In the genomic region with DNA sequence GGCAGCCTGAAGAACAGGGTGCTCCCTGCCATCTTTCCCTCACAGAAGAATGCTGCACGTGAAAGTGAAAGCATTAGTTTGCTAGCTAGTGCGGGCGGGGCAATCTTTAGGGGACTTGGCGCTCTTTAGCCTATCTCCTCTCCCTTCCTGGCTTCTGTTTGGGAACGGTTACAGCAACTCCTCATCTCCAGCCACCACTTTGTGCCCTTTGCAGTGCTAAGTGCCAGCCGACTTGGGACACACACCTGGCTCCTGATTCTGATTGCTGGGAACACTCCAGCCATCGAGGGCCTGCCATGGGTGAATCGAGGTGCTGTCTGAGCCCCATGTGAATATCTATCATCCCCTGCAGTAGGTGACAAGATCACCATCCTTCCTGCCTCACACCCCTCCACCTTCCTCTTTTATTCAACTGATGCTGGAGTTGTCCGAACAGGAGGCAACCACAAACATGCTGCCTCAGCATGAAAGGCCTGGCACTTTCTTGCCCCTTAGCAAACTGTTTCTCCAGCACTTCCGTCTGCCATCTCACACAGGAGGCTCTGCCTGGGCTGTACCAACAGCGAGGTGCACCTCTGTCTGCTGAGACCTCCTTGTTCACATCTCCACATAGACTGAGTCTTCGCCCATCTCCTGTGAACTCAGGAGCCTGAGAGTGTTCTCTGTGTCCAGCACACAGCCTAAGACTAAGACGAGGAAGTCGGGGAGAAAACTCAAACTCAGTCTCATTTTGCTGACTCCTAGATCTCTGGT, we compare ENCODE assay signal across 8 mouse cellular contexts.
DNase-seq lines count a peak whose midpoint lies in the region; ATAC-seq and TF ChIP-seq lines count a peak whose summit lies in the region.
"Had no signal": no experiment of that assay in that cellular context is flagged by ENCODE, and none has a peak within 500 bp of the region (broad histone marks: within the 10 kb centered on the region; RNA-seq: fewer than 3 reads in every experiment).

No protein-coding gene starts in this region.

- ATAC-seq in erythroid progenitor cell, adult 5-6 weeks (replicated peaks; ENCODE audit: low FRiP score, poor library complexity, severe bottlenecking): peak; percentile 60
- ATAC-seq in liver, embryonic 14.5 days (ENCODE audit: insufficient read depth): no peak

- no peaks in the 10 kb centered on the region for H3K9me3 ChIP-seq in liver, embryonic 14.5 days (ENCODE audit: control insufficient read depth, low read length)

- H3K4me3 ChIP-seq in liver, embryonic 14.5 days (ENCODE audit: insufficient read depth in 1 of 2, low read depth in 2 of 2, low read length in 2 of 2): peak overlapping the region in 1 of 2 experiments; percentile 20; a peak in 1 of 4 replicates
- H3K4me3 ChIP-seq: embryonic facial prominence, embryonic 12.5 days had no signal

- TF ChIP-seq EP300 in liver, embryonic 14.5 days (IDR thresholded peaks at IDR 0.05; ENCODE audit: low read depth): no peak

- DNase-seq in R1 (ENCODE audit: low read depth, low spot score) (peak; percentile 4), adipocyte (ENCODE audit: low spot score) (no peak)
- DNase-seq in liver, embryonic 14.5 days (ENCODE audit: low read depth in 3 of 3, low spot score in 3 of 3): no peak
- peak; percentile 27 to 46 for DNase-seq in spleen, postnatal 36 days (ENCODE audit: low spot score in 2 of 2)
- DNase-seq in left cerebral cortex, postnatal 10 days (ENCODE audit: extremely low spot score in 1 of 2, low spot score in 2 of 2): no peak
- DNase-seq in retina, postnatal 1 day: no peak

- H3K4me2 ChIP-seq in liver, embryonic 14.5 days (ENCODE audit: low read depth): peak overlapping the region; percentile 17
- H3K4me2 ChIP-seq: embryonic facial prominence, embryonic 12.5 days had no signal

- H3K27ac ChIP-seq in liver, embryonic 14.5 days: no peak overlapping the region
- H3K27ac ChIP-seq: embryonic facial prominence, embryonic 12.5 days had no signal

- intact Hi-C loops in left cerebral cortex, postnatal 10 days (cut with DNase I): no loop called here

- no peak for TF ChIP-seq CTCF in liver, embryonic 14.5 days (IDR thresholded peaks at IDR 0.05; ENCODE audit: low read depth)

- H3K4me1 ChIP-seq in liver, embryonic 14.5 days (replicated peaks; ENCODE audit: control insufficient read depth in 2 of 2, insufficient read depth in 2 of 2, low read length in 1 of 2): peaks cover 0 to 2% of the 10 kb centered on the region in 2 experiments; a peak in 1 of 4 replicates
- H3K4me1 ChIP-seq: embryonic facial prominence, embryonic 12.5 days had no signal

- H3K9ac ChIP-seq in liver, embryonic 14.5 days (replicated peaks): no peak overlapping the region
- H3K9ac ChIP-seq: embryonic facial prominence, embryonic 12.5 days had no signal

- no peaks in the 10 kb centered on the region for H3K36me3 ChIP-seq in liver, embryonic 14.5 days (replicated peaks; ENCODE audit: control insufficient read depth, insufficient read depth, low read depth)
- H3K36me3 ChIP-seq: embryonic facial prominence, embryonic 12.5 days had no signal

- WGBS in liver, embryonic 14.5 days (ENCODE audit: insufficient replicate concordance): 21% methylated on average over 14 of the region's 14 CpGs

- no peaks in the 10 kb centered on the region for H3K27me3 ChIP-seq in liver, embryonic 14.5 days (ENCODE audit: control insufficient read depth, insufficient read depth, low read length)
- H3K27me3 ChIP-seq: embryonic facial prominence, embryonic 12.5 days had no signal

Comparison
In these comparisons a context has a peak if more than half of its experiments do, and no peak if none do; other contexts are left out.
1. DNase-seq: peak in R1 (single experiment) and spleen, postnatal 36 days (2 of 2); none in liver, embryonic 14.5 days (0 of 3), left cerebral cortex, postnatal 10 days (0 of 2), retina, postnatal 1 day (single experiment) and adipocyte (single experiment).